Mouse (Mus musculus): ENCODE data around the gene Csmd2. TPM values are rescaled to one million over a fixed set of nuclear protein-coding genes. Genes with fewer than 3 reads are reported as not detected.
"Not testable (repeated sequence)": the region's sequence is repeated elsewhere in the genome, so short reads cannot be mapped to it uniquely, and the experiment has no call there.

Csmd2 gene
- total and polyA plus RNA-seq, 3 experiments = 0.21 to 1.9 (median 0.49) TPM

- DNase-seq = no peak
Observed at GRCm38 (mm10) chr4:128048716-128049115, 61.1 kb downstream of the Csmd2 start.

DNA sequence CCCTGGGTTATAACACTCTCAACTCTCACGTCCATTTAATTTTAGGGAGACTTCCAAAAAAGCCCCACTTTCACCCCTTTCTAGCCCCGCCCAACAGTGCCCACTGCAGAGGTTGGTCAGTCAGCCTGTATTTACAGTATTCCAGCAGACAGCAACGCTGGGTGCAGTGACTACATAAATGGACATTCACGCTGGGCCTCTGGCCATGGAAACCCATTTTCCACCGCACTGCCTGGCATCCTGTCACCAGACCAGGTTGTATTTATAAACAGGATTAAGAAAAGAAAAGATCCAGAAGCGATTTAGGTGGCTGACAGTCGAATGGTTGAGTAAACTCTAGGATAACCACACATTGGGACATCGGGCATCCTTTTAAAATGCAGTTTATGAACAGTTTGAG lies 65.0 kb downstream of the Csmd2 start:
- DNase-seq = no peak

DNA sequence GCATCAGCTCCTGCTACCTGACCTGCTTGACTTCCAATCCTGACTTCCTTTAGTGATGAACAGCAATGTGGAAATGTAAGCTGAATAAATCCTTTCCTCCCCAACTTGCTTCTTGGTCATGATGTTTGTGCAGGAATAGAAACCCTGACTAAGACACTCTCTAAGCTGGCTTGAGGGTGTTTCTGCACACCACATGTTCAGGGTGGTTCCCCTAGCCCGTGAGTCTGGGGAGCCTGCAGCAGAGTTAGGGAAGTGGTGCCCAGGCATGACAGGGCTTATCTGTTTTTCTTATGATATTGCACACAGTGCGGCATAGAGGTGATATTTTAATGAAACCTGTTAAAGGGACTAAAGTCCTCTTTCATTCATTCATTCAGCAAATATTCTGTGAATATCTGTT lies 73.6 kb downstream of the Csmd2 start:
- DNase-seq = not testable (repeated sequence)

GRCm38 (mm10) chr4:128067189-128067588 lies 79.5 kb downstream of the Csmd2 start:
- no peak for DNase-seq

GRCm38 (mm10) chr4:128084466-128084865 lies 96.8 kb downstream of the Csmd2 start:
- no peak for DNase-seq

- DNase-seq = no peak
Observed at GRCm38 (mm10) chr4:128085096-128085495, 97.4 kb downstream of the Csmd2 start.

DNA sequence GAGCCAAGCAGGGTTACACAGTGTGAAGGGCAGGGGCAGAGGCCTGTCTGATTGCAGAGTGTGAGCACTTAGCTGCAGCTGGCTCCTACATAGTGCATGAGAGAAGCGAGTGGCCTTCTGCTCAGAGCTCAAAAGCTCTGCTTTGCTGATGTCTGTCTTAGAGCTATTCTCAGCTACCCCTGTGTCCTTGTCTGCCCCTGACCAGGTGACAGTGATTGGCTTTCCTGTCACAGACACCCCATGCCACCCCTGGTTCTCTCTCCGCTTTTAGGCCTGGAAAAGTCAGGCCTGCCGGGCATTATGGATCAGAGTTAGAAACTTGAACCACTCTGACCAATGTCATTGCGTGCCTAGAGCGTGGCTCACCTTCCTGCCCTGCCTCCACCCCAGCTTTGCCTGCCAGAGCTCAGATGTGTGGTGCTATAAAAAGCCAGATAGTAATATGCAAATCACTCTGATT lies 99.5 kb downstream of the Csmd2 start:
- DNase-seq = no peak

DNA sequence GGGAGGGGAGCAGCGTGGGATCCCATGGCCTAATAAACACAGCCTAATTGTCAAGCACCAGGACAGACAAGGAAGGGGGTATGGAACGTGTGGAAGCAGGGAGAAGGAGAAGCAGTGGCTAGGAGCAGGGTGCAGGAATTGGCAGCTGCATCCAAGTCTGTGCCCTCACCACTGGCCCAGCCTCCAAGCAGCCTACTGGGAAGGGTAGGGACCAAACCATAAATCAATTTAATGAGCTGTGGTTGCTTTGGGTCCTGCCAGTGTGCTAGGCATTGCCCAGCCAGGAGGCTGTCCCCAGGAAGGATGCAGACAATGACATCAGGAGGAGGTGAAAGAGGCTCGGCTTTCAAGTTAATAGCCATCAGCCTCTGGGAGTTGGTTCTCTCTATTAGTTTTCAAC lies 100.0 kb downstream of the Csmd2 start:
- DNase-seq = no peak

DNA sequence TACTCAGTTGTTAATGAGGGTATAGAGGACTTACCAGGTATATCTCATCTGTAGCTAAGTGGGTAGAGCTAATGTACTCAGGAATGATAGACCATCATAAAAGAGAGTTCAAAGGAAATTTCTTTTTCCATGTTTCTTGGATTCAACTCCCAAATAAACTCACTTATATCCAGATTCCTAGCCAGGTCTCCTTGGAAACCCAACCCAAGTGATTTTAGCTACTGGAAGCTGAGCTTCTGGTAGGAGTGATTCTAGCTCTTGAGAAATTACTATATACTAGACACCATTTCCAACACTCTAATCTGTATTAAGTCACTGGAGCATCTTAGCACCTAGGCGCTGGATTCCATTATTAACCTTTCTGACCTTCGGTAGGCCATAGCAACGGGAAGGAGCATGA lies 100.6 kb downstream of the Csmd2 start:
- no peak for DNase-seq

- no peak for DNase-seq
Observed at GRCm38 (mm10) chr4:128091938-128092337, 104.3 kb downstream of the Csmd2 start.

DNA sequence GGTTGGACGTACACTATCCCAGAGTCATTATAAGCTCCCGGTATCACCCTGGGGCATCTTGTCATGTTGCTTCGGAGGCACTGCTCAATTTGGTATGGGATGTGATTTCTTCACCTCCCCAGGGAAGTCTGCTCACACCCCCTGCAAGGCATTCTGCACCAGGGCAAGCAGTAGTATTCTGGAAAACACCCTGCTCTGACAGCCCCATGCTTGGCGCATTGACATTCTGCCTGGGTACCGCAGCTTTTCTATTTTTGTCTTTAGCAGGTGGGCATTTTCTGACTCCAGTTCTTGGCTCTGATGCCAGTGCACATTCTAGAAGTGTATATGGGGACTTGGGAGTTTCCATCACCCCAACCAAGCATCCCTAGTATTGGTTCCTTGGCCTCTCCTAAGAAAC lies 111.9 kb downstream of the Csmd2 start:
- no peak for DNase-seq

GRCm38 (mm10) chr4:128100541-128100940 lies 112.9 kb downstream of the Csmd2 start:
- no peak for DNase-seq

DNA sequence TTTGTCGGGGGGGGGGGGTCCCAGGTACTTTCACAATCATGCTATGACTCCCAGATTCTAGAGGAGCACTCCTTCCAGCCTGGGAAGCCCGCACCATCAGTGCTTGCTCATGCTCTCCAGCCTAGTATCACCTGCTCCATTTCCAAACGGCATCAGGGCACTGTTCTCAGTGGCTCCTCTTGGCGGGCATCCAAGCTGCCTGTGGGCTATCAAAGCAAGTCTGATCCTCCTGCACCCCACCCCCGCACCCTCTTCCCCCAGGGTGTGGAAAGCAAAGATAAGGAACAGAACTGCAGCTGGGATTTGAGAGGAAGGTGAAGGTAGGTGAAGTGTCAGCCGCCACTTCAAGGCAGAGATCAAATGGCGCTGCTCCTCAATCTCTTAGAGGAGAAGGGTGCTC lies 128.7 kb downstream of the Csmd2 start:
- no peak for DNase-seq

DNA sequence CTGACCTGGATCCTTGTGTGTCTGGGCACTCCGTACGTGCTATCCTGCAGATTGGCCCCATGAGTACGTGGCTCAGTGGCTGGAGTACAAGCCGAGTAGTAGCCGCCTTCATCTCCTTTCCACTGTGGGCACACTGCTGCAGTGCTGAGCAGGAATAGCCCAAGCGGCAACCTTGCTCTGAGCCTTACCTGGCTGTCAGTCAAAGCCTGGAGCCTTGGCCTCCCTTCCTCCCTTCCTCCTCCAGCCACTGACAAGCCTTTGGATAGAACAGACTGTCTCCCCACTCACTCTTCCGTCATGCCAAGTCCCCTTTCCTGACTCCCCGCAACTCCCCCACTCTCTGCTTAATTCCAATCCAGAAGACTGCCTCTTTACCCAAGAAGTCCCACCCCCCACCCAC lies 135.6 kb downstream of the Csmd2 start:
- DNase-seq = no peak

DNA sequence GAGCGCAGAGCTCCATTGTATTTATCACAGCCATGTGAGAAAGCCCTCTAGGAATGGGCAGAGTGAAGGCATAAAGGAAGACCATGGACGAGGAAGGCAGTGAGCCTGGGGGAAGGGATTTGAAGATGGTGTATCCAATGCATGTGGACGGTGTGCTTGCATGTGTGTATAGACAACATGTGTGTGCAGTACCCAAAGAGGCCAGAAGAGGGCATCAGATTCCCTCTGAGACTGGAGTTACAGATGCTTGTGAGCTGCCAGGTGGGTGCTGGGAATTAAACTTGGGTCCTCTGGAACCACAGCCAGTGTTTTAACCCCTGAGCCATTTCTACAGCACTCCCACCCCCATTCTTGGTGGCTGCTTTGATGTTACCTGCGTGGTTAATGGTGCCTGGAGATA lies 137.1 kb downstream of the Csmd2 start:
- no peak for DNase-seq

DNA sequence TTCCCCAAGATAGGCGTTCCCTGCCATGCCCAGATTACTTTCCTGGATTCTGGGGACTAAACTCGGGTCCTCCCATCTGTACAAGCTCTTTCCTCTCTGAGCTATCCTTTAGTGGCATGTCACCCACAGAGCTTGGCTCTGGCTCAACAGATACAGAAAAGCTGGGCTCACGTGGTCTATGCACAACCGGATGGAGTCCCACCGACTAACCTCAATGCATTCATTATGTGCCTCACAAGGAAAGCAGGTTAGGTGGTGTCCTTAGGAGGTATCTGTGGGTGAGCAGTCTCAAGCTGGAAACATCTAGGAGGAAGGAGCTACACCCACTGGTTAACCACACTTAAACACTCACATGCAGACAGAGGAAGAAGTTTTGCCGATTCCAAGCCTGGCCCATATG lies 140.9 kb downstream of the Csmd2 start:
- no peak for DNase-seq

DNA sequence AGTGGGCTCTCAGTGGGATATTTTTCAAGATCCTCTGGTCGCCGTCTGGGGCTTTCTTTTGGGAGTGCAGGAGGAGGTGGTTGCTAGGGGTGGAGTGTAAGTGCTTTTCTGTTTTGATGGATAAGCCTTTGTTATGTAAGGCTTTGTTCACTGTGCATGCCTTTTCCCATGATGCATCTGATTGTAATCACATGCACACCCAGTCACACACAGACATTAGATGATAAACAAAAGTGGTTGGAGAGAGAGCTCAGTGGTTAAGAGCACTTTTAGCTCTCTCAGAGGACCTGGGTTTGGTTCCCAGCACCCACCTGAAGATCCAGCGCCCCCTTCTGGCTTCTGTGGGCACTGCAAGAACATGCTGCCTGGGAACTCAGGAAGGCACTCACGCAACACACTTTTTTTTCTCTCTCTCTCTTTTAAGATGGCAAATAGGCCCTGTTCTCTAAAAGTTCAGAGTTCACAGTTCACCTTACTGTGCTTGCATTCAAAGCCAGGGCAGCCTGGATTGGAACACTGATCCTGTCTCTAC lies 143.0 kb downstream of the Csmd2 start:
- no peak for DNase-seq

DNA sequence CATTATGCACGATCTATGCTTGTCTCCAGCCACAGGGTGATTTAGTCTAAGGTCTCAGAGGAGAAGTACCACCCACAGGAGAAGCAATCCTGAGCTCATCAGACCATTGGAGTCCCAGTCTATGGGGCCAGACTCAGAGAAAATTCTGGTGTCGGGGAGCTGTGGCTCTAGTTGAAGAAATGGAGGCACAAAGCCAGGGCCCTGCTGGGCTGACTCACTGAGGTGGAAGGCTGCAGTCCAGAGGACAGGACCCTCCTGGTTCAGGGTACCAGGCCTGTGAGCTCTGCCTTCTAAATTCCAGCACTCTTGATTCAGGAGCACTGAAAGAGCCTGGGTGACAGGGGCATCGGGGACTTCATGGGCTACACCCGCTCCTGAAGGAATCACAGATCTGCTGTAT lies 144.0 kb downstream of the Csmd2 start:
- no peak for DNase-seq

- no peak for DNase-seq
Observed at GRCm38 (mm10) chr4:128132876-128133646, 145.4 kb downstream of the Csmd2 start.

DNA sequence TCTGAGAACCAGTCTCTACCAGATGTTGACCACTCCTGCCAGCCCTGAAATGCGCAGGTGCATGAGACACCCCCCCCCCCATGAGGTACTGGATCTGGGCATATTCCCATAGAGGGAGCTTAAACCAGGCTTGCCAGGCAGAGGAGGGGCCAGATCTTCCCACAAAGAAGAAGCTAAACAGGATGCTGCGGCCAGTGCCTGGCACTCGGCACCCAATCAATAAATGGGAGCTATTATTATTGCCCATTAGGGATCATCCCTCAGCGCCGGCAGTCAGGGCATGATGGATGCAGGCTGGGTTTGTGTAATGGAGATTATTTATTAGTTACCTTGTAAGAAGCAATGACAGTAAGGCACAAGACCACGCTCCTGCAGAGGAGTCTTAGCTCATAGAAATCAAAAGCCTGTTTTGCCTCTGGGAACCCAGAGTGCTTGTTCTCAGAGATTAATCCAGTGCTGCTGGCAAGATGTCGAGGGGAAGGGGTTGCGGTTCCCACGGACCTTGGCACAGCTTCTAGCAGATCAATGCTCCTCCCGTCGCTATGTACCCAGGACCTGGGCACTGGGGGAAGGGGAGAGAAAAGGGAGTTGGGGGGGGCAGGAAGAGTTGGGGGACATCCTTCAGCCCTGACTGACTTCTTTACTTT lies 146.8 kb downstream of the Csmd2 start:
- no peak for DNase-seq

DNA sequence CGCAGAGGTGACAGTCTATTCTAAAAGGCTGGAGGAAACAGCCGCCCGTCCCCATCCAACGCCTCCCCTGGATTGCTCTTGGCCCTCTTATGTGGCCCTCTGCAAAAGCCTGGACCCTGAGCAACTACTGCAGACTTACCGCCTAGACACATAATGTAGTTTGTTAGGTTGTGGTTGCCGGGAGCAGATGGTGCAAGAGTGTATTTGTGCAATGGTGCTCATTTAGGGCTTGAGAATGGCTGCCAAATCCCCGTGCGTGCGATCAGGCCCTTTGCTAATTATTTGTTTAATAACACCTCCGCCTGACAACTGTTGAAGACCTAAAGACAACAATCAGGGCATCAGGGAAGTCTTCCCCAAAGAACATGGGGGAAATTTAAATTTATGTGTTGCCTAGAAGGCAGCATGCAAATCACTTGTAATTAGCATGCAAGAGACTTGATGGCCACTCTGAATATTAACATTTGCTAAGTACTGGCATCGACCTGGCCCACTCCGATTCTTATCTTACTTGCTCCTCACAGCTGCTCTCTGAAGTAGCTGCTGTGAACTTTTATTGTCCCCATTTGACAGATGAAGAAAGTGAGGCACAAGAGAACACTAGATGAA lies 147.5 kb downstream of the Csmd2 start:
- no peak for DNase-seq

DNA sequence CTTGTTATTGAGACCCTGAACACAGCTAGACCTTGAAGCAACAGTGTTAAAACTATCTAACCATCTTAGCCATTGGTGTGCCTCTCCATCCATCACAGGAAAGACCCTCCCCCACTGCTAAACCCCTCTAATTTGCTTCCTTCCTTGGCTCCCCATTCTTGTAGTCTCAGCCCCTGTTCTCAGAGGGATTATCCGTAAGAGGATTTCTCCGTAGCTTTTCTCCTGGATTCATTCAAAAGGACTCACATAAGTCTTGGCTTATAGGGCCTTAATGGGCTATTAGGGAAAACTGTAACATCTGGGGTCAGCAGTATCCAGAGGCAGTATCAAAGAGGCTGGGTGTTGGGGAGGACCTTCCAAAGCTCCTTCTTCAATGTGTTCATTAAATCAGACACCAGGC lies 152.3 kb downstream of the Csmd2 start:
- no peak for DNase-seq

All from adrenal gland, adult 2 months (tissue).